Mouse (Mus musculus) neural tube, embryonic 12.5 days (tissue): ENCODE results near the gene Stim2. TPM values are rescaled to one million over a fixed set of nuclear protein-coding genes. Genes with fewer than 3 reads are reported as not detected.

Experiments
- ATAC-seq: fragments of 200-750 bp; cut with Nextera tagmentation; 2 replicates; pipeline ENCODE4 v1.8.0; 2017; ENCODE audit warnings: low read depth, mild to moderate bottlenecking, moderate TSS enrichment, moderate library complexity; ENCODE audit not compliant: low FRiP score
- H3K27ac ChIP-seq: fragments of 300-500 bp; sonication (generic); 2 replicates; pipeline ENCODE4 v1.5.1; 2016
- H3K27me3 ChIP-seq: fragments of 300-500 bp; sonication (generic); replicated peaks from 2 replicates; pipeline ENCODE4 v1.6.1; 2016; ENCODE audit warnings: mild to moderate bottlenecking
- H3K36me3 ChIP-seq: fragments of 300-500 bp; sonication (generic); 2 replicates; pipeline ENCODE4 v1.6.1; 2016; ENCODE audit warnings: mild to moderate bottlenecking
- H3K4me1 ChIP-seq: fragments of 300-500 bp; sonication (generic); 2 replicates; pipeline ENCODE4 v1.6.1; 2016
- H3K4me2 ChIP-seq: fragments of 300-500 bp; sonication (generic); replicated peaks from 2 replicates; pipeline ENCODE4 v1.6.1; 2016; ENCODE audit warnings: mild to moderate bottlenecking
- H3K4me3 ChIP-seq: fragments of 300-500 bp; sonication (generic); 2 replicates; pipeline ENCODE4 v1.5.1; 2016
- H3K9ac ChIP-seq: fragments of 300-500 bp; sonication (generic); 2 replicates; pipeline ENCODE4 v1.6.1; 2016; ENCODE audit warnings: mild to moderate bottlenecking
- H3K9me3 ChIP-seq: fragments of 300-500 bp; sonication (generic); 2 replicates; pipeline ENCODE4 v1.6.1; 2016; ENCODE audit warnings: mild to moderate bottlenecking
- WGBS: fragments of 180-500 bp; shearing (Covaris S2); methylation state at CpG from one replicate; pipeline ENCODE4 v1.1.7; 2016; 5-methylcytosine and 5-hydroxymethylcytosine counted together
- polyA plus RNA-seq: library from polyadenylated mRNA; unstranded; fragments of >200 nt; fragmentation: Nextera tagmentation; extraction: Ambion mirVana; gene quantifications from 2 replicates; pipeline ENCODE4 v1.2.1, GENCODE M21; 2016

The Stim2 gene
- polyA plus RNA-seq, 1 experiment from 2014 or later = 29.5 TPM

GRCm38 (mm10) chr5:54101318-54101717 is 103.0 kb downstream of the Stim2 start:
- H3K36me3 ChIP-seq = no peaks in the 10 kb centered on the region
- no peak overlapping the region for H3K27ac ChIP-seq
- no peak overlapping the region for H3K4me2 ChIP-seq
- no peaks in the 10 kb centered on the region for H3K27me3 ChIP-seq
- 0 out of 2 replicates have a peak, but pooled peaks cover 4% of the 10 kb centered on the region for H3K4me1 ChIP-seq
- H3K9ac ChIP-seq = no peak overlapping the region
- no peaks in the 10 kb centered on the region for H3K9me3 ChIP-seq
- WGBS = 71% methylated on average over 5 of the region's 5 CpGs
- no peak for ATAC-seq
- no peak overlapping the region for H3K4me3 ChIP-seq

DNA sequence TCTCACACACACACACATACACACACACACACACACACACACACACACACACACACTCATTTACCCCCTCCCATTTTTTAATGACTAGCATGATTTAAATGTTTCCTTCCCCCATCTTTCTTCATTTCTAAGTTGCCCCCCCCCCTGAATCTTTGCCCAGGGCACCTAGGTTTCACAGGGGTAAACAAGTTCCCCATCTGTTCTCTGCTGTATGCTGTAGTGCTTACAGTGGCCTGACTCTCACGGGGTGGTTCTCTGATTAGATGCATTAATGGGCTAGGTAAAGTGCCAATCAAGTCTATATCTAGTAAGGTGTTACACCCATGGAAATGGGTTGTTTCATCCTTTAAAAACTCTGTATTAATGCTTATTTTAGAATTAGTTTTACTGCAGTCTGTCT is 103.7 kb downstream of the Stim2 start:
- ATAC-seq = no peak
- Histone ChIP-seq H3K4me3 (no peak overlapping the region), H3K9me3 (no peaks in the 10 kb centered on the region), H3K4me2 (no peak overlapping the region), H3K9ac (no peak overlapping the region), H3K27me3 (no peaks in the 10 kb centered on the region), H3K36me3 (no peaks in the 10 kb centered on the region), H3K4me1 (0 out of 2 replicates have a peak, but pooled peaks cover 4% of the 10 kb centered on the region), H3K27ac (no peak overlapping the region)
- WGBS = 58% methylated on average over 1 of the region's 1 CpGs

DNA sequence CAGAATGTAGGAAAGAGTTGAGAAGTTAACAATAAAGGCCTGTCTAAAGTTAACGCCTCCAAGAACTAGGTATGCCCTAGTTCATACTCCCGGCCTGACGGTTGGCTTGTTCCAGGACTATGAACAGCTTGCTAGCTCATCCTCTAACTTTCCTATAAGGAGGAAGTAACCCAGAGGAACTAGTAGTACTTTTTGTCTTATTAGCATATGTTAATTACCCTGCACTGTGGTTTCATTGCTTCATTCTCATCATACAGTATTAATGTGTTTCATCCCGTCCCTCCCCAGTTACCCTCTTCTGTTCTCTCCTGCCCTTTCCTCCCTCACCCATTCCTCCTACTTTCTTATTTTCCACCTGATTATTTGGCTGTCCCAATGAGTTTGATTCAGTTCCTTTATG is 108.4 kb downstream of the Stim2 start:
- no peaks in the 10 kb centered on the region for H3K4me1 ChIP-seq
- H3K9ac ChIP-seq = no peak overlapping the region
- no peak overlapping the region for H3K27ac ChIP-seq
- 87% methylated on average over 4 of the region's 4 CpGs for WGBS
- no peaks in the 10 kb centered on the region for H3K27me3 ChIP-seq
- H3K4me3 ChIP-seq = no peak overlapping the region
- no peaks in the 10 kb centered on the region for H3K9me3 ChIP-seq
- H3K36me3 ChIP-seq = no peaks in the 10 kb centered on the region
- no peak overlapping the region for H3K4me2 ChIP-seq
- no peak for ATAC-seq

GRCm38 (mm10) chr5:54107069-54107468 is 108.8 kb downstream of the Stim2 start:
- ATAC-seq = no peak
- no peaks in the 10 kb centered on the region for H3K4me1 ChIP-seq
- H3K9me3 ChIP-seq = no peaks in the 10 kb centered on the region
- H3K27me3 ChIP-seq = no peaks in the 10 kb centered on the region
- no peak overlapping the region for H3K9ac ChIP-seq
- no peak overlapping the region for H3K4me3 ChIP-seq
- no peaks in the 10 kb centered on the region for H3K36me3 ChIP-seq
- no peak overlapping the region for H3K27ac ChIP-seq
- WGBS = 83% methylated on average over 6 of the region's 6 CpGs
- H3K4me2 ChIP-seq = no peak overlapping the region

- H3K27me3 ChIP-seq = no peaks in the 10 kb centered on the region
- no peaks in the 10 kb centered on the region for H3K4me1 ChIP-seq
- ATAC-seq = no peak
- H3K4me3 ChIP-seq = no peak overlapping the region
- no peaks in the 10 kb centered on the region for H3K36me3 ChIP-seq
- H3K9ac ChIP-seq = no peak overlapping the region
- H3K27ac ChIP-seq = no peak overlapping the region
- H3K4me2 ChIP-seq = no peak overlapping the region
- no peaks in the 10 kb centered on the region for H3K9me3 ChIP-seq
- WGBS = 91% methylated on average over 5 of the region's 5 CpGs
Measured at GRCm38 (mm10) chr5:54109096-54109495, 110.8 kb downstream of the Stim2 start.

DNA sequence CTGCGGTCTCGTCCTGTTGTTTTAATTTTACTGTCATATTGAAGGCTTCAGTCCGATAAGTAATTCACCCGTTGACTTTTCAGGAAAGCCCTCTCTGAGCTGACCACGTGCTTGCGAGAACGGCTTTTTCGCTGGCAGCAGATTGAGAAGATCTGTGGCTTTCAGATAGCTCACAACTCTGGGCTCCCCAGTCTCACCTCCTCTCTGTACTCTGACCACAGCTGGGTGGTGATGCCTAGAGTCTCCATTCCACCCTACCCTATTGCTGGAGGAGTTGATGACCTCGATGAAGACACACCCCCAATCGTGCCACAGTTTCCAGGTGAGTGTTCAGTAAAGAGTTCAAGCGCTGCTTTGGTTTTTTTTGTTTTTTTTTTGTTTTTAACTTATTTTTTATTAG is 112.5 kb downstream of the Stim2 start:
- ATAC-seq = no peak
- 94% methylated on average over 11 of the region's 11 CpGs for WGBS

GRCm38 (mm10) chr5:54113284-54113683 is 115.0 kb downstream of the Stim2 start:
- 34% methylated on average over 3 of the region's 3 CpGs for WGBS
- ATAC-seq = no peak
- Histone ChIP-seq H3K4me3 (no peak overlapping the region), H3K9me3 (no peaks in the 10 kb centered on the region), H3K9ac (no peak overlapping the region), H3K27me3 (no peaks in the 10 kb centered on the region), H3K36me3 (peaks cover 6% of the 10 kb centered on the region; the same call in 1 of the 2 replicates), H3K27ac (no peak overlapping the region), H3K4me1 (no peaks in the 10 kb centered on the region), H3K4me2 (no peak overlapping the region)

More for the DNA sequence above, 112.5 kb downstream of the Stim2 start:
- no peaks in the 10 kb centered on the region for H3K9me3 ChIP-seq
- H3K27me3 ChIP-seq = no peaks in the 10 kb centered on the region
- no peak overlapping the region for H3K4me2 ChIP-seq
- no peak overlapping the region for H3K4me3 ChIP-seq
- H3K27ac ChIP-seq = no peak overlapping the region
- no peaks in the 10 kb centered on the region for H3K4me1 ChIP-seq
- no peaks in the 10 kb centered on the region for H3K36me3 ChIP-seq
- H3K9ac ChIP-seq = no peak overlapping the region

DNA sequence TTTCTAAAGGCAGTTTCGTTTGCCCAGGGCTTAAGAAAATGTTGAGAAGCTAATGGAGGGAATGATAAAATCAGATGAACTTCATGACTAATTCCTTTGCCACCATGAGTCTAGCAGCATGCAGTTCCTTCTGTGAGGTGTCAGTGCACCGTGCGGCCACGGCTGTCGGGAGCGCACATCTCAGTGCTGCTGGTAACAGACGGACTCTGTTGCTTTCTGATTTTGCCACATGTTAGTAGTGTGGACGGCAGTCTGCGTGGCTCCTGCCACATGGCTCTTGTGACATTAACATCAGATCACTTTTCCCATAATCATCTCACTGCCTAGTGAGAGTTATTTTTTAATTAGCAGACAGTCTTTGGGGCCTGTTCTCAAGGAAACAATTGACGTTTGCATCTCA is 118.2 kb downstream of the Stim2 start:
- WGBS = 92% methylated on average over 10 of the region's 10 CpGs
- peaks cover 8% of the 10 kb centered on the region; the same call in 1 of the 2 replicates for H3K36me3 ChIP-seq

GRCm38 (mm10) chr5:54118410-54119212 is 120.3 kb downstream of the Stim2 start:
- Histone ChIP-seq H3K4me1 (no peaks in the 10 kb centered on the region), H3K9me3 (no peaks in the 10 kb centered on the region), H3K27me3 (no peaks in the 10 kb centered on the region), H3K9ac (no peak overlapping the region), H3K4me3 (no peak overlapping the region), H3K36me3 (peaks cover 8% of the 10 kb centered on the region; the same call in 1 of the 2 replicates), H3K27ac (no peak overlapping the region), H3K4me2 (no peak overlapping the region)
- ATAC-seq = no peak
- WGBS = 81% methylated on average over 19 of the region's 19 CpGs

More for the DNA sequence above, 118.2 kb downstream of the Stim2 start:
- no peak overlapping the region for H3K27ac ChIP-seq
- no peaks in the 10 kb centered on the region for H3K4me1 ChIP-seq
- ATAC-seq = no peak
- H3K9me3 ChIP-seq = no peaks in the 10 kb centered on the region
- no peak overlapping the region for H3K4me2 ChIP-seq
- H3K4me3 ChIP-seq = no peak overlapping the region
- no peak overlapping the region for H3K9ac ChIP-seq
- H3K27me3 ChIP-seq = no peaks in the 10 kb centered on the region

DNA sequence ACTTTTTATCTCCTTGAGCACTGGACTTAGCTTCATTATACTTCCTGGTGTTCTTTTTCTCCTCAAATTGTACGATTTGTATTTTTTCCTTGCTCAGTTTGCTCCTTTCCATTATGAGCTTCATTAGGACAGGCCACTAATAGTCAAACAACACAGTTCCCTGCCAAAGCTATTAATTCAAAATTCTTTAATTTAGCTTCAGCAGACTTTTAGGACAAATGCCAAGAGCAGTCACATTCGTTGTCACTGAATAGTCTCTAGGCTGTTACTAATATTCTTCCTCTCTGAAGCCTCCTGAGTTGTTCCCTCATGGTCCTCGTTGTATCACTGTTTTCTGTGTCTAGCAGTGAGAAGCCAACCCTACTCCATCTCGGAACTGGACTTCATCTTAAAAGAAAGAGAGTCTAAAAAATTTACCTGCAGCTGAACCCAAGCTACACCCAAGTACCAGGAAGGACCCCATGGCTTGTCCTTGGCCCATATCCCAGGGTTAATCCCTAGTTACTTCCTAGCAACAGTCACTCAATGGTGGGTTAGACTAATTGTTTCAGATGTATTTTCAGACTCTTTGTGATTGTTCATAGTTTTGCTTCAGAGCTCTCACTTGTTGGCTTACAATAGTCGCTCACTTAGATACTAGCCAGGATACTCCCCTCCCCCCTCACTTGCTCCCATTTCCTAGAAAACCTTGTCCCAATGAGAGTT is 149.9 kb downstream of the Stim2 start:
- H3K36me3 ChIP-seq = no peaks in the 10 kb centered on the region
- H3K4me1 ChIP-seq = no peaks in the 10 kb centered on the region
- H3K9ac ChIP-seq = no peak overlapping the region
- H3K27me3 ChIP-seq = no peaks in the 10 kb centered on the region
- H3K9me3 ChIP-seq = no peaks in the 10 kb centered on the region
- H3K4me2 ChIP-seq = no peak overlapping the region
- no peak overlapping the region for H3K27ac ChIP-seq
- WGBS = 87% methylated on average over 5 of the region's 5 CpGs
- no peak for ATAC-seq
- H3K4me3 ChIP-seq = no peak overlapping the region

- no peak overlapping the region for H3K9ac ChIP-seq
- no peaks in the 10 kb centered on the region for H3K36me3 ChIP-seq
- no peak overlapping the region for H3K27ac ChIP-seq
- 25% methylated on average over 13 of the region's 13 CpGs for WGBS
- no peaks in the 10 kb centered on the region for H3K27me3 ChIP-seq
- no peak overlapping the region for H3K4me3 ChIP-seq
- no peak for ATAC-seq
- H3K9me3 ChIP-seq = no peaks in the 10 kb centered on the region
- H3K4me1 ChIP-seq = peaks cover 32% of the 10 kb centered on the region
- H3K4me2 ChIP-seq = peak overlapping the region; percentile 51
Measured at GRCm38 (mm10) chr5:54154503-54155226, 156.4 kb downstream of the Stim2 start.

GRCm38 (mm10) chr5:54155227-54155776 is 157.0 kb downstream of the Stim2 start:
- Histone ChIP-seq H3K4me2 (peak overlapping the region; percentile 51), H3K4me3 (no peak overlapping the region), H3K9me3 (no peaks in the 10 kb centered on the region), H3K4me1 (peaks cover 32% of the 10 kb centered on the region), H3K27ac (no peak overlapping the region), H3K9ac (no peak overlapping the region), H3K27me3 (no peaks in the 10 kb centered on the region), H3K36me3 (no peaks in the 10 kb centered on the region)
- ATAC-seq = peak; percentile 66
- WGBS = 46% methylated on average over 12 of the region's 12 CpGs
